Mouse (Mus musculus): Measurements from ENCODE around the gene Cdkn2aipnl. TPM values are rescaled to one million over a fixed set of nuclear protein-coding genes. Genes with fewer than 3 reads are reported as not detected.

The Cdkn2aipnl gene
- total RNA-seq (2014; fragmentation: Nextera tagmentation) (73.1 and 95.6 TPM in 2 replicates), total RNA-seq (2017) (69.1 and 94.7 TPM in 2 replicates)

DNA sequence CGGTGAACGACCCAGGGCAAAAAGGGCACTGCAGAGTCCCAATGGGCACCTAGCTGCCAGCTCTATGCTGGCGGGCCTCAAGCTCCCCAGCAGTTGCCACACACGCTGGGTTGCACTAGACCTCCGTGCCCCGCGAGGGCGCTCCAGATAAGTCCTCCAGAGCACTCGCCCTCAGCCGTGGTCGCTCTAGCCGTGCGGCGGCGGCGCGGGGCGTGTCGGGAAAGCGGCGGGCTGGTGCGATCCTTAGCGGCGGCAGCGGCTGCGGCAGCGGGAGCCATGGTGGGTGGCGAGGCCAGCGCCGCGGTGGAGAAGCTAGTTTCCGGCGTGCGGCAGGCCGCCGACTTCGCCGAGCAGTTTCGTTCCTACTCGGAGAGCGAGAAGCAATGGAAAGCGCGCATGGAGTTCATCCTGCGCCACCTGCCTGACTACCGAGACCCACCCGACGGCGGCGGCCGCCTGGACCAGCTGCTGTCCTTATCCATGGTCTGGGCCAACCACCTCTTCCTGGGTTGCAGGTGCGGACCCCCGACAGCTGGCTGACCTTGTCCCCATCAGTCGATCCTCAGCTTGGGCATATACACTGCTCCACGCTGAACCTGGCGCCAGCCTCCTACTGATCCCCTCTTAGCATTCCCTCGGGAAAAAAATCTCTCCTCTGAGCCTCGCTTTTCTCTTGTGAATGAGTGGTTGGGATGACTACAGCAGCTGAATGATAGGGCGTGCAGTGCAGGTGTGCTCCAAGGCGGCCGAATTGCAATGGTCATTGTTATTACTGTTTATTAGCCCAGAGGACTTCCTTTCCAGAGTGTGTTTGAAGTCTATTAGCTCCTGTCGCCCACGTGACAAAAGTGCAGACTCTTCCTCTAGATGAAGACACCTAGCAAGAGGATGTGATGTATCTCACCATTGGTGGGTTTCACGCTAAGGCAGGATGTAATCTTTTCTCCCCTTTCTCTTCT, at the start of gene Cdkn2aipnl:
TSS of gene Cdkn2aipnl (plus strand) at position 219 of the 959 bp plus-strand sequence.
- ATAC-seq (replicated peaks; ENCODE audit: low FRiP score, low TSS enrichment, poor library complexity, severe bottlenecking), result peak; percentile 89

DNA sequence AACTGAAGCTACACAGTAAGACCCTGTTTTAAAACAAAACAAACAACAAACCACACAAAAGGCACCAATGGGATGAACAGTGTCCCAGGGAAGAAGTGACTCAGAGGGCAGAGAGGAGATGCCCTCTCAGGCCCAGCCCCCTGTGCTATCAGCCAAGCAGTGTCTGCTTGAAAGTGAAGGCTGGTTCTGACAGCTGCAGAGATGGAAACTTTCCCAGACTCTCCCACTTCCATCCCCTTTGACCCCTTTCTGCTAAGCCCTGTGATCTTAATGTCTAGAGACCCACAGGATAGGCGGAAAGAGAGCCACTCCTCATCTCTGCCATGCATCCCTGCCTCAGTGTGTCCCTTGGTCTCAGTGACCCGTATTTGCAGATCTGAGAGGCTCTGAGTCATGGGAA, 49.5 kb upstream of the Cdkn2aipnl start:
- ATAC-seq (replicated peaks; ENCODE audit: low FRiP score, low TSS enrichment, poor library complexity, severe bottlenecking), result no peak

- ATAC-seq (replicated peaks; ENCODE audit: low FRiP score, low TSS enrichment, poor library complexity, severe bottlenecking), result no peak
These were observed 48.9 kb upstream of the Cdkn2aipnl start for GRCm38 (mm10) chr11:51918576-51918975.

GRCm38 (mm10) chr11:51921355-51922125, 45.9 kb upstream of the Cdkn2aipnl start:
- no peak for ATAC-seq (replicated peaks; ENCODE audit: low FRiP score, low TSS enrichment, poor library complexity, severe bottlenecking)

- no peak for ATAC-seq (replicated peaks; ENCODE audit: low FRiP score, low TSS enrichment, poor library complexity, severe bottlenecking)
These were observed 45.0 kb upstream of the Cdkn2aipnl start for GRCm38 (mm10) chr11:51922421-51922841.

DNA sequence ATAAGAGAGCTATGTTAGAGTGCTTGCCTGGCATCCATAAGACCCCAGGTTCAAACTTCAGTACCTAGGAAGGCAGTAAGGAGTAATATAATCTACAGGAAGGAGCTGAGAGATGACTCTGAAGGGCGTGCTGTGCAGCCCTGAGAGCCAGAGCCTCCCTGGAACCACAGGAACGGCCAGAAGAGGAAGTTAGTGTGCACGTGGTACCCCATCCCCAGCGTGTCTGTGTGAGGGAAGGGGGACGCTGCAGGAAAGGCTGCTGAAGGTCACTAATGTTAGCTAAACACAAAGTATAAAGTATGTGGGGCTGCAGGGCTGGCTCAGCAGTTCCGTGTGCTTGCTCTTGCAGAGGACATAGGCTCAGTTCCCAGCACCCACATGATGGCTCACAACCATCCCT, 41.9 kb upstream of the Cdkn2aipnl start:
- no peak for ATAC-seq (replicated peaks; ENCODE audit: low FRiP score, low TSS enrichment, poor library complexity, severe bottlenecking)

DNA sequence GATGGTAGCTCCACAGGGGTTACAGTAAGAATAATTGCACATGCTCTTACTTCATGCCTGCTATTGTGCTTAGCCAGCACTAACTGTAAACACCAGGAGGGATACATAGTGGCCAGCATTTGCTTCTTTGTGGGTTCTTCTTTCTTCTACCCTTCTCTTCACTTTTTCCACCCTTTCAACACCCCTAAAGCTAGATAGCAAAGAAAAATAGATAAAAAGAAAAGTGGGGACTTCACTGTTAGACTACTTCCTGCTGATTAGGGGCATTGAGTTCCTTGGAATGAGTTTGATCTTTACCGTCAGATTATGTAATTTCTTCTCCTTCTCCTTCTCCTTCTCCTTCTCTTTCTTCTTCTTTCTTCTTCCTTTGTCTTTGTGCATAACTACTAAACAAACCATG, 41.1 kb upstream of the Cdkn2aipnl start:
- ATAC-seq (replicated peaks; ENCODE audit: low FRiP score, low TSS enrichment, poor library complexity, severe bottlenecking), result no peak

DNA sequence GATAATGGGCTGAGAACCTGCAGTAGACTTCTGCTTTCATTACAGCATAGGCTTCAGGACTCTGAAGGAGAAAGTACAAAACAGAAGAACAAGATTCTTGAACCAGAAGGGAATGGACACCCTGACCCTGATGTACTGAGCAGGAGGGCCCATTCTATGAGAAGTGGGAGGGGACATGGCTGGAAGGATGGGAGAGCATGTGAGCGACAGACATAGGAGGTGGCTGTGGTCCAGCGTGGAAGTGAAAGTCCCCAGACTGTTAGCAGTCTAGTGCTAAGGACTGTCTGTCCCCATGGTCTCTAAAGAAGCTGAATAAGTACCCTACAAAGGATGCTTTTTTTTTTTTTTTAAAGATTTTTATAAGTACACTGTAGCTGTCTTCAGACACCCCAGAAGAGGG, 40.4 kb upstream of the Cdkn2aipnl start:
- no peak for ATAC-seq (replicated peaks; ENCODE audit: low FRiP score, low TSS enrichment, poor library complexity, severe bottlenecking)

DNA sequence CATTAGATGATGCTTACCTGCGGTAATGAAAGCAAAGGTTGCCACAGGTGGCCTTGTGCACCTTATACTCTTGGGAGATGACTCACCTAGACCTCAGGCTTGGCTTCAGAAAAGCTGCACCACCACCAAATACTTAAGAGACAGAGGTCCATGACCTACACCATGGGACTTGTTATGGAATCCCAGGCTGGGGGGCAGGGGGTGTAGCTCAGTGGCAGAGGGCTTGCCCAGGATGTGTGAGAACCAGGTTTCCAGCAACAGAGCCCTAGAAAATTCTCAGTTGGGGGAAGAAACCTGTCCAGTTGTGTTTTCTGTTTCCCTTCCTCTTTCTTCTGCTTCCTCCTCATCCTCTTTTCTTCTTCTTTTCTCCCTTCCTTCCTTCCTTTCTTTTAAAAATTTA, 36.3 kb upstream of the Cdkn2aipnl start:
- no peak for ATAC-seq (replicated peaks; ENCODE audit: low FRiP score, low TSS enrichment, poor library complexity, severe bottlenecking)

DNA sequence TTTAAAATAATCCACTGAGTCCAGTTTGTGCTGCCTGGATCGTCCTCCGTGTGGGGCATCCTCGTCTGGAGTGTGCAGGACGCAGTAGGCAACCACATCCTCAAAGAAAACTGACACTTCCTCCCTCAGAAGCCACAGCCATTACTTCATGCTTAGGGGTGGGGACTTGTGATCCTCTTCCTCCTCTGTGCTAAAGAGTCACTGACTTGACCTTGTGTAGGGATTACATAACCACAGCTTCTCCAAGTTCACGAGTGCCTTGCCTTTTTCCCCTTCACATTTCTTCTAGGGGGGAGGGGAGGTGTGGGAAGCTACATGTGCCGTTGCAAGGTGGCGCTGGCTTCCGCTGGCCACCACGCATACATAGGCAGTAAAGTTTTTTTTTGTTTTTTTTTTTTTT, 35.7 kb upstream of the Cdkn2aipnl start:
- ATAC-seq (replicated peaks; ENCODE audit: low FRiP score, low TSS enrichment, poor library complexity, severe bottlenecking), result peak; percentile 71

- no peak for ATAC-seq (replicated peaks; ENCODE audit: low FRiP score, low TSS enrichment, poor library complexity, severe bottlenecking)
These were observed 33.2 kb upstream of the Cdkn2aipnl start for GRCm38 (mm10) chr11:51934230-51934629.

DNA sequence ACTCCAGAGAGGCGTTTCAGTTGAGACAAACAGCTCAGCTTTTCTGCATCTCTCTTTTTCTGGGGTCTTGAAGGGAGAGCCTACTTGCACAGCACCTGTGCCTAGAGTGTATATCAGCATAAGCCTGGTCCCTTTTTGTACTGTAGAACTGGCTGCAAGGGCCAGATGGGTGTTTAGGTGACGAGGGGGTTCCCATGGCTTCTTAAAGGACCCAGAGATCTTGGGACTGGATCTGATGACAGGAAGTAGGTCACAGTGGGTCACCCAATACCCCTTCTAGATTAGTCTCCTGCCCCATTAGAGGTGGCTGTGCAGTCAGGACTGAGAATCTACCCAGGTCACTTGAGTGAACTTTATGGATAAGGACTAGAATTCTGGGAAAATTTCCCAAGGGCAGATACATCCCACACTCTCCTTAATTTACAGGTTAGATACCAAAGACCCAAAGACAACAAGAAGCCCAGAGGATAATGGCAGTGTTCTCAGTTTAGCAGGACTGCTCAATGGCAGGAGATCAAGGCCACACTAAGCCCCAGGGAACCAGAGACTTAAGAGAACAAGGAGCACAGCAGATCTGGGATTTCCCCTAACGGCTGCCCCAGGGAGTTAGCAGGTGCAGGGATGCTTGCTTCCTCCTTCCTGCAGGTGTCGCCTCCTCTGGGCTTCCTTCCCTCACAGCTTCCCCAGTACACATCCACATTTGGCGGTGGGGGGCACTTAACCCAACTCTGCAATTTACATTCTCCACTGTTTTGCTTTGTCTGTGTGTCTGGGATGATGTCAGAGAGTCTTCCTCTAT, 31.6 kb upstream of the Cdkn2aipnl start:
- ATAC-seq (replicated peaks; ENCODE audit: low FRiP score, low TSS enrichment, poor library complexity, severe bottlenecking), result no peak

- ATAC-seq (replicated peaks; ENCODE audit: low FRiP score, low TSS enrichment, poor library complexity, severe bottlenecking), result no peak
These were observed 30.1 kb upstream of the Cdkn2aipnl start for GRCm38 (mm10) chr11:51937361-51937781.

- ATAC-seq (replicated peaks; ENCODE audit: low FRiP score, low TSS enrichment, poor library complexity, severe bottlenecking), result no peak
These were observed 28.5 kb upstream of the Cdkn2aipnl start for GRCm38 (mm10) chr11:51938817-51939589.

DNA sequence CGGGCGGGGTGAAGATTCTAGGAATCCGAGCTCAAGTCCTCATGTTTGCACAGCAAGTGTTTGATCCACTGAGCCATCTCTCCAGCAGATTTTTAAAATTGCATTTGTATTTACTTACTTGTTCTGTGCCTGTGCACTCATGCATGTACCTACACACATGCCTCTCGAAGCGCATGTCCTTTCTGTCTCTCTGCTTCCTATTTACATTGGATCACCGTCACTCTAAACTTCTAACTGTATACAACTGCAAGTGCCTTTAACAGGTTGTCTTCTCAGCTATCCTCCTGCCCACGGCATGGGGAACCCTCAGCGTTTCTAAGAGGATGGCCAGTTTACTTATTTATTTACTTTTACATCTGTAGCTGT, 27.9 kb upstream of the Cdkn2aipnl start:
- no peak for ATAC-seq (replicated peaks; ENCODE audit: low FRiP score, low TSS enrichment, poor library complexity, severe bottlenecking)

DNA sequence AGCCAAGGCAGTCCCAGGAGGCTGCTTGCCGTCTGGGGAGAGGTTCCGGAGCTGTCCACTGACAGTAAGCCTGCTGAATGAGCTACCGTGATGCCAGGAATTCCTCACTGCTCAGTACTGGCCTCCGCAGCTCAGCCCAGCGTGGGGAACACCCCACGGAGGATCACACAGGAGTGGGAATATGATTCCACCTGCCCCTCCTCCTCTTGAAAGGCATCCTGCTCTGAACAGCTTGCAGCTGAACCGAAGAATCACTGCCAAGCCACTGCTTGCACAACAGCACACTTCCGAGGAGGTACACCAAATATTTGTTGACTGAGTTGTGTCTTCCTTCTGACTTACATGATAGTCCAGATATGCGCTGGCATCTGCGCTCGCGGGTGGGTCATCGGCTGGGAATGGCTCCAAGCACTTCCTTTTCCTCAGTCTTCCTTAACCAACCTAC, 26.9 kb upstream of the Cdkn2aipnl start:
- ATAC-seq (replicated peaks; ENCODE audit: low FRiP score, low TSS enrichment, poor library complexity, severe bottlenecking), result no peak

GRCm38 (mm10) chr11:51942602-51943499, 24.6 kb upstream of the Cdkn2aipnl start:
- ATAC-seq (replicated peaks; ENCODE audit: low FRiP score, low TSS enrichment, poor library complexity, severe bottlenecking), result no peak

DNA sequence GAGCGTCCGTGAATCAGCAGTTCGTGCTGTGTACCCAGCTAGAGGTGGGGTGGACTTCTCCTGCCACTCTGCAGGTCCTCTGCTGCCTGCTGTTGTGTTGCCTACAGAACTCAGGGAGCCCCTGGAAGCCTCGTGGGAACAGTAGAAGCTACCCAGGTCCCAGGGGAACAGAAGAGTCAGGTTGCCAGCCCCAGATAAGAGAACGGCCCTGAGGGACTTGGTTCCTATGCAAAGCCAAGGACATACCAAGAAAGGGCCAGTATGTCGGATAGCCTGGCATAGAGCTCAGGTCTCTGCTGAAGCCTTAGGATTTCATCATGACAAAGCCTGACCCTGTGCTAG, 24.0 kb upstream of the Cdkn2aipnl start:
- ATAC-seq (replicated peaks; ENCODE audit: low FRiP score, low TSS enrichment, poor library complexity, severe bottlenecking), result no peak

All from megakaryocyte-erythroid progenitor cell, adult 5-6 weeks (primary cell).